21 mouse cellular contexts compared by ENCODE assay signal in genomic region chr9:8454557-8454956, GRCm38 (mm10).
DNase-seq lines count a peak whose midpoint lies in the region; ATAC-seq lines count a peak whose summit lies in the region.
"Had no signal": no experiment of that assay in that cellular context is flagged by ENCODE, and none has a peak within 500 bp of the region (broad histone marks: within the 10 kb centered on the region; RNA-seq: fewer than 3 reads in every experiment).

No protein-coding gene starts in this region.

- no peak overlapping the region for H3K9ac ChIP-seq in kidney, embryonic 15.5 days
- no peak overlapping the region for H3K9ac ChIP-seq in midbrain, embryonic 11.5 days (ENCODE audit: low read length)
- H3K9ac ChIP-seq in midbrain, embryonic 15.5 days: no peak overlapping the region
- H3K9ac ChIP-seq in neural tube, embryonic 15.5 days (replicated peaks): no peak overlapping the region
- H3K9ac ChIP-seq: embryonic facial prominence, embryonic 13.5 days; heart, embryonic 13.5 days; liver, embryonic 14.5 days; lung, embryonic 15.5 days; midbrain, embryonic 12.5 days had no signal

- H3K4me2 ChIP-seq in kidney, embryonic 15.5 days: no peak overlapping the region
- H3K4me2 ChIP-seq in midbrain, embryonic 11.5 days: no peak overlapping the region
- no peak overlapping the region for H3K4me2 ChIP-seq in midbrain, embryonic 15.5 days
- no peak overlapping the region for H3K4me2 ChIP-seq in neural tube, embryonic 15.5 days
- H3K4me2 ChIP-seq: embryonic facial prominence, embryonic 13.5 days; heart, embryonic 13.5 days; lung, embryonic 15.5 days; midbrain, embryonic 12.5 days had no signal

- no peaks in the 10 kb centered on the region for H3K9me3 ChIP-seq in kidney, embryonic 15.5 days (replicated peaks)
- no peaks in the 10 kb centered on the region for H3K9me3 ChIP-seq in midbrain, embryonic 11.5 days (ENCODE audit: control insufficient read depth, low read length)
- H3K9me3 ChIP-seq in midbrain, embryonic 15.5 days: no peaks in the 10 kb centered on the region
- H3K9me3 ChIP-seq in neural tube, embryonic 15.5 days (replicated peaks): no peaks in the 10 kb centered on the region
- H3K9me3 ChIP-seq: embryonic facial prominence, embryonic 13.5 days; heart, embryonic 13.5 days; lung, embryonic 15.5 days; midbrain, embryonic 12.5 days had no signal

- H3K27me3 ChIP-seq in kidney, embryonic 15.5 days: no peaks in the 10 kb centered on the region
- no peaks in the 10 kb centered on the region for H3K27me3 ChIP-seq in midbrain, embryonic 11.5 days (ENCODE audit: control insufficient read depth, insufficient read depth, low read length)
- no peaks in the 10 kb centered on the region for H3K27me3 ChIP-seq in midbrain, embryonic 15.5 days (replicated peaks)
- no peaks in the 10 kb centered on the region for H3K27me3 ChIP-seq in neural tube, embryonic 15.5 days (replicated peaks)
- H3K27me3 ChIP-seq: embryonic facial prominence, embryonic 13.5 days; heart, embryonic 13.5 days; lung, embryonic 15.5 days; midbrain, embryonic 12.5 days had no signal

- peak; percentile 60 to 78 for DNase-seq in cerebellum, postnatal 10 days
- no peak for DNase-seq in cerebellum, adult 11-12 months
- no peak for DNase-seq in kidney, adult 8-10 months
- peak; percentile 33 for DNase-seq in midbrain, embryonic 11.5 days (ENCODE audit: low spot score, missing footprints)
- DNase-seq: cerebellum, adult 9-10 months; gastrocnemius, postnatal 10 days; heart, adult 18-20 months; heart, postnatal 36 days; right cerebral cortex, adult 18-20 months had no signal

- peak; percentile 94 for ATAC-seq in kidney, embryonic 15.5 days (replicated peaks; ENCODE audit: low FRiP score)
- ATAC-seq in midbrain, embryonic 11.5 days (ENCODE audit: low FRiP score): 0 out of 2 replicates have a peak, but pooled peaks have one; percentile 48
- ATAC-seq in midbrain, embryonic 15.5 days (replicated peaks): no peak
- ATAC-seq in neural tube, embryonic 15.5 days (ENCODE audit: low FRiP score): peak; percentile 68; the same call in 1 of the 2 replicates
- ATAC-seq: forebrain, embryonic 14.5 days; inflammation-experienced regulatory T-cells, adult 6 months had no signal

- no peaks in the 10 kb centered on the region for H3K4me1 ChIP-seq in kidney, embryonic 15.5 days
- H3K4me1 ChIP-seq in midbrain, embryonic 11.5 days (ENCODE audit: control insufficient read depth, insufficient read depth, low read length): no peaks in the 10 kb centered on the region
- H3K4me1 ChIP-seq in midbrain, embryonic 15.5 days: no peaks in the 10 kb centered on the region
- no peaks in the 10 kb centered on the region for H3K4me1 ChIP-seq in neural tube, embryonic 15.5 days
- H3K4me1 ChIP-seq: embryonic facial prominence, embryonic 13.5 days; heart, embryonic 13.5 days; lung, embryonic 15.5 days; midbrain, embryonic 12.5 days had no signal

- H3K4me3 ChIP-seq in kidney, embryonic 15.5 days (replicated peaks): no peak overlapping the region
- no peak overlapping the region for H3K4me3 ChIP-seq in midbrain, embryonic 11.5 days (ENCODE audit: low read depth, low read length)
- H3K4me3 ChIP-seq in midbrain, embryonic 15.5 days: no peak overlapping the region
- no peak overlapping the region for H3K4me3 ChIP-seq in neural tube, embryonic 15.5 days (replicated peaks)
- H3K4me3 ChIP-seq: embryonic facial prominence, embryonic 13.5 days; heart, embryonic 13.5 days; lung, embryonic 15.5 days; midbrain, embryonic 12.5 days; myocyte had no signal

- H3K36me3 ChIP-seq in kidney, embryonic 15.5 days: no peaks in the 10 kb centered on the region
- H3K36me3 ChIP-seq in midbrain, embryonic 11.5 days (ENCODE audit: control insufficient read depth, insufficient read depth, low read length): no peaks in the 10 kb centered on the region
- H3K36me3 ChIP-seq in midbrain, embryonic 15.5 days (replicated peaks): no peaks in the 10 kb centered on the region
- no peaks in the 10 kb centered on the region for H3K36me3 ChIP-seq in neural tube, embryonic 15.5 days
- H3K36me3 ChIP-seq: embryonic facial prominence, embryonic 13.5 days; heart, embryonic 13.5 days; lung, embryonic 15.5 days; midbrain, embryonic 12.5 days had no signal

- H3K27ac ChIP-seq in kidney, embryonic 15.5 days: no peak overlapping the region
- no peak overlapping the region for H3K27ac ChIP-seq in midbrain, embryonic 11.5 days (ENCODE audit: low read depth, low read length)
- H3K27ac ChIP-seq in midbrain, embryonic 15.5 days: no peak overlapping the region
- no peak overlapping the region for H3K27ac ChIP-seq in neural tube, embryonic 15.5 days (replicated peaks)
- H3K27ac ChIP-seq: embryonic facial prominence, embryonic 13.5 days; heart, embryonic 13.5 days; liver, embryonic 14.5 days; lung, embryonic 15.5 days; macrophage; midbrain, embryonic 12.5 days had no signal

Comparison
In these comparisons a context has a peak if more than half of its experiments do, and no peak if none do; other contexts are left out.
1. DNase-seq: peak in cerebellum, postnatal 10 days (2 of 2) and midbrain, embryonic 11.5 days (single experiment); none in cerebellum, adult 11-12 months (single experiment) and kidney, adult 8-10 months (0 of 2).